Mouse (Mus musculus) forebrain, embryonic 13.5 days (tissue): Measurements from ENCODE around the gene Cacna1g. TPM values are rescaled to one million over a fixed set of nuclear protein-coding genes. Genes with fewer than 3 reads are reported as not detected.
"Not testable (repeated sequence)": the region's sequence is repeated elsewhere in the genome, so short reads cannot be mapped to it uniquely, and the experiment has no call there.

Source experiments
- ATAC-seq: fragments of 200-750 bp; cut with Nextera tagmentation; 2 replicates; pipeline ENCODE4 v1.8.0; 2017
- H3K27ac ChIP-seq: fragments of 300-500 bp; sonication (generic); 2 replicates; pipeline ENCODE4 v1.5.1; 2015; ENCODE audit warnings: inconsistent platforms, mild to moderate bottlenecking, moderate library complexity
- H3K27me3 ChIP-seq: fragments of 300-500 bp; sonication (generic); 2 replicates; pipeline ENCODE4 v1.6.1; 2015; ENCODE audit warnings: mild to moderate bottlenecking, inconsistent platforms
- H3K36me3 ChIP-seq: fragments of 300-500 bp; sonication (generic); 2 replicates; pipeline ENCODE4 v1.6.1; 2015; ENCODE audit warnings: mild to moderate bottlenecking, inconsistent platforms; ENCODE audit not compliant: poor library complexity, severe bottlenecking
- H3K4me1 ChIP-seq: fragments of 300-500 bp; sonication (generic); 2 replicates; pipeline ENCODE4 v1.6.1; 2015; ENCODE audit warnings: inconsistent platforms
- H3K4me2 ChIP-seq: fragments of 300-500 bp; sonication (generic); 2 replicates; pipeline ENCODE4 v1.6.1; 2015; ENCODE audit warnings: inconsistent platforms, mild to moderate bottlenecking, moderate library complexity
- H3K4me3 ChIP-seq: fragments of 300-500 bp; sonication (generic); 2 replicates; pipeline ENCODE4 v1.5.1; 2015; ENCODE audit warnings: mild to moderate bottlenecking, inconsistent platforms
- H3K9ac ChIP-seq: fragments of 300-500 bp; sonication (generic); 2 replicates; pipeline ENCODE4 v1.6.1; 2015; ENCODE audit warnings: mild to moderate bottlenecking, inconsistent platforms
- H3K9me3 ChIP-seq: fragments of 300-500 bp; sonication (generic); replicated peaks from 2 replicates; pipeline ENCODE4 v1.6.1; 2016; ENCODE audit warnings: inconsistent platforms
- WGBS: fragments of 180-500 bp; shearing (Covaris S2); methylation state at CpG from one replicate; pipeline ENCODE4 v1.1.7; 2015; 5-methylcytosine and 5-hydroxymethylcytosine counted together
- polyA plus RNA-seq: library from polyadenylated mRNA; unstranded; fragments of >200 nt; fragmentation: Nextera tagmentation; extraction: Ambion mirVana; gene quantifications from 2 replicates; pipeline ENCODE4 v1.2.1, GENCODE M21; 2015

Cacna1g gene
- polyA plus RNA-seq, 1 experiment from 2014 or later: 5.4 TPM

DNA sequence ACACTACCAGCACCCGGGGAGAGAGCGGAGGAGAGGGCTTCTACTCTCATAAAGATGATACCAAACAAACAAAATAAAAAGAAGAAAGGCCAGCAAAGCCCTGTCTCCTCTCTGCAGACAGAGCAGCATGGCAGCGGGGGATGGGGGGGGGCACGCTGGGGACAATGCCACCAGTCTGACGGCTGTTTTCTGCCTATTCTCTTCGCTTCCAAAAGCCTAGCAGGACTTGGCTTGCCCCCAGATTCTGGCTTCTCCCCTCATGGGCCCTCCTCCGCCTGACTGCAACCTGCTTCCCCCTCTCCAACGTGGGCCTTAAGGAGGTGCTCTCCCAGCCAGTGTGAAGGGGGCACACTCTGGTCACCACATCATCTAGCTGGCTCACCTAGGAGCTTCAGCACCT is 60.5 kb downstream of the Cacna1g start:
- H3K4me1 ChIP-seq: peaks cover 58% of the 10 kb centered on the region
- 18% methylated on average over 8 of the region's 8 CpGs for WGBS

DNA sequence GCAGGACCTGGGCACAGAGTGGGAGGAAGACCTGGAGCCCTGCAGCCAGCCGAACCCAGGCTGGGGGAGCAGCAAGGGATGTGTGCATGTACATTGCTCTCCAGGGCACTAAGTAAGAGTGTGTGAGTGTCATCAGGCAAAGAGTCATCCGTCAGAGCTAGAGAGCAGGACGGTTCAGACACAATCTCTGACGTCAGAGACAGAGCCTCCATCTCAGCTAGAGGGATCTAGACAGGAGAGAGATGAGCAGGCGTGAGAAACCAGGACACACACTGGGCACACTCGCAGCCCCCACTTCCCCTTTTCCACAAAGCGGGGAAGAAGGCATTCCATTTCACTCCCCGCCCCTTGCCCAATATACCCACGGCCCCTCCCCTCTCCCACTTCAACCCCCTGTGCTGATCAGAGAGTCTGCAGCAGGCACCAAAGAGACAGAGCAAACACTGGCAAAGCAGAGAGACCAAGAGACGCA is 61.0 kb downstream of the Cacna1g start:
- Histone ChIP-seq H3K9ac (peak overlapping the region; percentile 43), H3K4me1 (peaks cover 61% of the 10 kb centered on the region), H3K4me2 (peak overlapping the region; percentile 46), H3K9me3 (no peaks in the 10 kb centered on the region), H3K4me3 (no peak overlapping the region), H3K27me3 (no peaks in the 10 kb centered on the region; the same call in 1 of the 2 replicates), H3K36me3 (peaks cover 29% of the 10 kb centered on the region), H3K27ac (peak overlapping the region; percentile 88)
- peak; percentile 75 for ATAC-seq
- 15% methylated on average over 10 of the region's 10 CpGs for WGBS

More for the DNA sequence above, 60.5 kb downstream of the Cacna1g start:
- Histone ChIP-seq H3K4me3 (no peak overlapping the region), H3K27me3 (no peaks in the 10 kb centered on the region; the same call in 1 of the 2 replicates), H3K9me3 (no peaks in the 10 kb centered on the region), H3K27ac (peak overlapping the region; percentile 88), H3K9ac (peak overlapping the region; percentile 43), H3K36me3 (peaks cover 31% of the 10 kb centered on the region), H3K4me2 (peak overlapping the region; percentile 46)
- peak; percentile 70 for ATAC-seq

DNA sequence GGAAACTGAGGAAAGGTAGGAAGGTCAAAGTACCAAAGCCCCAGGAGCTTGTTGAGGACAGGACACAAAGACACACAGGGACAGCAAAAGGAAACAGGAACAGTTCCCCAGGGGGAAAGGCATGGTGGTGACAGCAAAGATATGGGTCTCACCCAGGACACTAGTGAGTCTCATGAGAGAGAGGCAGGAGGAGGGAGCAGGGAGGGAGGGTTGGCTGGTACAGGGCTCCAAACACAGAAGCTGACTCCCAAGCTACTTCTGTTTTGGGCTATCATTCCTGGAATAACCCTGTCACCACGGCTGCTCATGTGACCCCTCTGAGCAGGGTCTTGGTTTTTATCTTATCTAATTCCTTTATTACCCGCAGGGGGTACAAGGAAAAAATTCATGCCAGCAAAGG is 61.4 kb downstream of the Cacna1g start:
- H3K4me2 ChIP-seq: peak overlapping the region; percentile 46
- peaks cover 66% of the 10 kb centered on the region for H3K4me1 ChIP-seq
- H3K36me3 ChIP-seq: peaks cover 29% of the 10 kb centered on the region; the same call in 1 of the 2 replicates
- H3K9ac ChIP-seq: peak overlapping the region; percentile 43; the same call in 1 of the 2 replicates
- no peak overlapping the region for H3K4me3 ChIP-seq
- peak overlapping the region; percentile 88 for H3K27ac ChIP-seq
- ATAC-seq: no peak
- 53% methylated on average over 2 of the region's 2 CpGs for WGBS
- no peaks in the 10 kb centered on the region; the same call in 1 of the 2 replicates for H3K27me3 ChIP-seq
- no peaks in the 10 kb centered on the region for H3K9me3 ChIP-seq

DNA sequence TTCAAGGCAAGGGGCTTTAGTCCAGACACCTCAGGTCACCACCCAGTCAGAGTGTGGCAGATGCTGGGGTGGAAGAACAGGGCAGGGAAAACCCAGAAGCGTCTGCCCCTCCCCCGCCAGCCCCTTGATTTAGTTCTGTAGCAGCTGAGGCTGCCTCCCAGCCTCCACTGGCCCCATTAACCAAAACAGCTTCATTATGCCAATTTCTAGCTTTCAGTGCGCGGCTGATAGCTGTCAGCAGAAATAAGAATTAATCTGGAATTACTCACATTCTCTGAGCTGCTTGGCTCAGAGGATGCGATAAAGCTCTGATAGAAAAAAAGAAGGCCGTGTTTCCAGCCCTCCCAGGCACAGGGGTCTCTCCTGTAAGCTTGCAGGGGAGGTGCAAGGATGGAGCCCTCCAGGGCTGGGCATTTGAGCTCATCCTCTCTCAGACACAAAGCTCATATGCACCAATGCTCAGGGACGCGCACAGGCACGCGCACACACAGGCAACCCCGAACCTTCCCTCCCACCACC is 66.1 kb downstream of the Cacna1g start:
- Histone ChIP-seq H3K4me3 (no peak overlapping the region), H3K36me3 (0 out of 2 replicates have a peak, but pooled peaks cover 14% of the 10 kb centered on the region), H3K9ac (peak overlapping the region; percentile 41), H3K27ac (peak overlapping the region; percentile 91), H3K9me3 (no peaks in the 10 kb centered on the region), H3K4me2 (peak overlapping the region; percentile 2; the same call in 1 of the 2 replicates), H3K4me1 (peaks cover 64% of the 10 kb centered on the region), H3K27me3 (no peaks in the 10 kb centered on the region)
- peak; percentile 67 for ATAC-seq
- 27% methylated on average over 11 of the region's 11 CpGs for WGBS

DNA sequence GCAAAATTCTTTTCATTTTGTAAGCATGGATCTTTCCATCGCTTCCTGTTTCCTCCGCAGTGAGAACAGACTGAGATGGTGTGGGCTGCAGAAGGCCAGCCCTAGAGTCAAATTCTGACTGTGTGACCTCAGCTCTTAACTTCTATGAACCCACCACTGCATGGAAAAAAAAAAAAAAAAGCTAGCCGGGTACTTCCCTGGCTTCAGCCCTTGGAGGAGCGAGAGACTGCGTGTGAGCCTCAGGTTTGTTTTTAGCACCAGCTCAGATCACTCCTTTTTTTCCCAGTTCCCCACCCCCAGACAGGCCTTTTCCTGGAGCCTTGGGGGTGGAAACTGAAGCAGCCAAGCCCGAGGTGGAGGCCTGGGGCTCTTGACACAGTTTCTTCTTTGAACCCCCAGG is 68.7 kb downstream of the Cacna1g start:
- Histone ChIP-seq H3K9me3 (no peaks in the 10 kb centered on the region), H3K27me3 (no peaks in the 10 kb centered on the region), H3K9ac (no peak overlapping the region), H3K27ac (no peak overlapping the region), H3K4me1 (peaks cover 54% of the 10 kb centered on the region), H3K4me3 (no peak overlapping the region), H3K4me2 (no peak overlapping the region), H3K36me3 (0 out of 2 replicates have a peak, but pooled peaks cover 11% of the 10 kb centered on the region)
- WGBS: 56% methylated on average over 6 of the region's 6 CpGs
- ATAC-seq: no peak

DNA sequence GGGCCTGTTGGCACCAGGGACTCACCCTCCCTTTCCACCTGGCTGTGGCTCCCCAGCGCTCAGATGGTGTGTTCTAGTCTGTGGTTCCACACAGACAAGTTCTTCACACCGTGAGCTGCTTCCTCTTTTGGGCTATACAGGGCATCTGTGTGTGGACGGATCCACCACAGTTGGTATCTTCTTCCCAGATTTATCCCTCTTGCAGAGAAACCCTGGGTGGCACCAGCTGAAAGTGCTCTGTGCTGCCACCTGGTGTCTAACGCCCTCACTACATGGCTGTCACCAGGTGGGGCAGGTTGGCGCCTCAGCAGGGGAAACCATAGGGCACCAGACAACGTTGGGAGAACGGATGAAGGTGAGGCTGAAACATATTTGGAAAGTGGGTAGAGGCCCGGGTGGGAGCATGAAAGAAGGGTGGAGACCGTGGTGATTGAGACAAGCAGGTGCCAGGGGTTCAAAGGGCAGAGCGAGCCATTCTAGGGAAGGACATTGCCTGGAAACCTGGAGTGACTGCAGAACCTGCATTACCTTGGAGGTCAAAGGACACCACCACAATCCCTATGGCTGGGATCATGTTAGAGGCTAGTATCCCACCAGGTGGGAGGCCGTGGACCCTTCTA is 69.2 kb downstream of the Cacna1g start:
- Histone ChIP-seq H3K4me2 (no peak overlapping the region), H3K27ac (no peak overlapping the region), H3K27me3 (0 out of 2 replicates have a peak, but pooled peaks cover 4% of the 10 kb centered on the region), H3K4me1 (peaks cover 48% of the 10 kb centered on the region), H3K36me3 (0 out of 2 replicates have a peak, but pooled peaks cover 6% of the 10 kb centered on the region), H3K9me3 (no peaks in the 10 kb centered on the region), H3K4me3 (no peak overlapping the region), H3K9ac (no peak overlapping the region)
- peak; percentile 30 for ATAC-seq
- WGBS: 24% methylated on average over 11 of the region's 11 CpGs

DNA sequence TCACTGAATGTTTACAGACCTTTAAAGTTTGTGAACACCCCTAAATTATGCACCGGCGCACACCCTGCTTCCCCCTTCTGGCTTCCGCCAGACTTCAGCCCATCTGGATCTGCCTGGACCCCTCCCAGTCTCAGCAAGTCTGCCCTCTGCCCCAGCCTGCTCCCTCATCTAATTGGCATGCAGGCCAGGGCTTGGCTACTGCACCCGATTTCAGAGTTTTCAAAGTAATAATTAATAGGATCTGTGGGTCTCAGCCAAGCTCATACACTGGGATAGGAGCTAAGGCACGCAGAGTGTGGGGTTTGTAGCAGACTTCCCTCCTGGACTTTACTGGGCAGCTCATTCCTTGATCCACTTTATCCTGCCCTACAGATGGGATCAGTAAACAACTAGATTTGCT is 69.8 kb downstream of the Cacna1g start:
- peaks cover 43% of the 10 kb centered on the region for H3K4me1 ChIP-seq
- H3K4me2 ChIP-seq: no peak overlapping the region
- H3K9ac ChIP-seq: no peak overlapping the region
- H3K27me3 ChIP-seq: 0 out of 2 replicates have a peak, but pooled peaks cover 4% of the 10 kb centered on the region
- H3K9me3 ChIP-seq: no peaks in the 10 kb centered on the region
- 63% methylated on average over 5 of the region's 5 CpGs for WGBS
- 0 out of 2 replicates have a peak, but pooled peaks cover under 1% of the 10 kb centered on the region for H3K36me3 ChIP-seq
- no peak for ATAC-seq
- H3K27ac ChIP-seq: no peak overlapping the region
- no peak overlapping the region for H3K4me3 ChIP-seq

DNA sequence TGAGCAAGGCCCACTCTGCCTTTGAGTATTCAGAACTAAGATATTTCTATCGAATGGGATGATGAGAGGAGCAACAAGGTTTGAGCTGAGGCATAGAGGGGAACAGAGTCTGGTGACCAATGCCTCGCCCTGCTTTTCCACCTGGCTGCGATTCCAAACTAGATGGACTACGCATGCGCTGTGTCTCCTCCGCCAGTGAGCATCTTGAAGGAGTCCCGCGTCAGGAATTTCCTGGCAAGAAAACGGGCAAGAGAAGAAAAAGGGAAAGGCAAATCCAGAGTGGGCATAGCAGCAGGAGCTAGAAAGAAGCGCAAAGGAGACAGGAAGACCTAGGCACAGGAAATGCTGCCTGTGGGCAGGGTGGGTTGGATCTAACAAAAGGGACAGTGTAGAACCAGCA is 70.2 kb downstream of the Cacna1g start:
- no peaks in the 10 kb centered on the region for H3K9me3 ChIP-seq
- no peak overlapping the region for H3K4me3 ChIP-seq
- no peak for ATAC-seq
- H3K27me3 ChIP-seq: 0 out of 2 replicates have a peak, but pooled peaks cover 4% of the 10 kb centered on the region
- H3K4me2 ChIP-seq: no peak overlapping the region
- peaks cover 39% of the 10 kb centered on the region for H3K4me1 ChIP-seq
- no peak overlapping the region for H3K9ac ChIP-seq
- H3K36me3 ChIP-seq: no peaks in the 10 kb centered on the region
- H3K27ac ChIP-seq: no peak overlapping the region
- WGBS: 82% methylated on average over 10 of the region's 10 CpGs

DNA sequence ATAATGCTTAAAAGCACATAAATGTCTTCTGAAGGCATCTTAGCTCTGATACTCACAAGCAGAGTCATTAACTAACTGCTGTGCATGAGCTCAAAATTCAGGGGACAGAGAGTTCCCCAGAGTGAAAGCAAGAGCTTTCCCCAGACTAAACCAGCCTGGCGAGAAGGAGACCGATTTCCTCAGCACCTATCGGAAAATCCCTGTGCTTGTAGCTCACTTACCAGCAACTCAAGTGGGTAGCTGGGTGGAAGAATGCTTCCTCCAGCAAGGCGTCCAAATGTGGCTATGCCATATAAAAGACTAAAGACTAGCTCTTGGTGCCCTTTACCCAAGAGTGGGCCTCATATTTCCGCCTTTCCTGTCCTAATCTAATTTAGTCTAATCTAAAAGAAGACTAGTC is 71.3 kb downstream of the Cacna1g start:
- 74% methylated on average over 5 of the region's 5 CpGs for WGBS
- no peaks in the 10 kb centered on the region for H3K36me3 ChIP-seq
- no peaks in the 10 kb centered on the region for H3K9me3 ChIP-seq
- H3K27ac ChIP-seq: no peak overlapping the region
- H3K9ac ChIP-seq: no peak overlapping the region
- H3K4me3 ChIP-seq: no peak overlapping the region
- peaks cover 30% of the 10 kb centered on the region for H3K4me1 ChIP-seq
- H3K27me3 ChIP-seq: 0 out of 2 replicates have a peak, but pooled peaks cover 4% of the 10 kb centered on the region
- ATAC-seq: no peak
- no peak overlapping the region for H3K4me2 ChIP-seq

DNA sequence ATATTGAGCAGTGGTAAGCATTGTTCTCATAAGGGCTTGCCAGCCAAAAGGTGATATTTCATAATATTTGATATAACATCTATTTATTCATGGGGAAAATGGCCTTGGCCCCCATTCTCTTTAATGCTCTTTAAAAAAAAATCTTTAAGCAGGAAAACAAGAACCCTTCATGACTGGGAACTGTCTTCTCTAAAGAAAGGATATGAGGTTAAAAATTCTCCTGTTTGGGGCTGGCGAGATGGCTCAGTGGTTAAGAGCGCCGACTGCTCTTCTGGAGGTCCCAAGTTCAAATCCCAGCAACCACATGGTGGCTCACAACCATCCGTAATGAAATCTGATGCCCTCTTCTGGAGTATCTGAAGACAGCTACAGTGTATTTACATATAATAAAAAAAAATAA is 72.0 kb downstream of the Cacna1g start:
- 89% methylated on average over 4 of the region's 4 CpGs for WGBS
- not testable (repeated sequence) for ATAC-seq, H3K9me3 ChIP-seq

DNA sequence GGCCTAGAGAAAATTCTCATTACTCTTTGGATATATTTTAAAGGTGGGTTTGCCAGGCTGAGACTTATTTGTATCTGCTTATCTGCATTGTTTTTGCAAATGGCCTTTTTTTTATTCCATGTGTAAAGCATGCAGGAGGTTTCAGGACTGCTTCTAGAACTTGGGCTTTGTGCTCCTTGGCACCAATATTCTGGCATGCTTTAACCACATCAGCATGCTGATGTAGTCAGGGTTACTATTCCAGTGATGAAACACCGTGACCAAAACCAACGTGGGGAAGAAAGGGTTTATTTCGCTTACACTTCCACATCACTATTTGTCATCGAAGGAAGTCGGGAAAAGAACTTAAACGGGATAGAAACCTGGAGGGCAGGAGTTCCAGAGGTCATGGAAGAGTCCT is 73.0 kb downstream of the Cacna1g start:
- Histone ChIP-seq H3K9ac (no peak overlapping the region), H3K27ac (no peak overlapping the region), H3K27me3 (0 out of 2 replicates have a peak, but pooled peaks cover 4% of the 10 kb centered on the region), H3K9me3 (no peaks in the 10 kb centered on the region), H3K4me3 (no peak overlapping the region), H3K4me1 (peaks cover 12% of the 10 kb centered on the region), H3K4me2 (no peak overlapping the region), H3K36me3 (no peaks in the 10 kb centered on the region)
- no peak for ATAC-seq
- WGBS: 84% methylated on average over 6 of the region's 6 CpGs

More for the DNA sequence above, 72.0 kb downstream of the Cacna1g start:
- H3K36me3 ChIP-seq, H3K4me2 ChIP-seq, H3K9ac ChIP-seq, H3K27me3 ChIP-seq, H3K4me3 ChIP-seq, H3K27ac ChIP-seq: not testable (repeated sequence)
- peaks cover 23% of the 10 kb centered on the region for H3K4me1 ChIP-seq

DNA sequence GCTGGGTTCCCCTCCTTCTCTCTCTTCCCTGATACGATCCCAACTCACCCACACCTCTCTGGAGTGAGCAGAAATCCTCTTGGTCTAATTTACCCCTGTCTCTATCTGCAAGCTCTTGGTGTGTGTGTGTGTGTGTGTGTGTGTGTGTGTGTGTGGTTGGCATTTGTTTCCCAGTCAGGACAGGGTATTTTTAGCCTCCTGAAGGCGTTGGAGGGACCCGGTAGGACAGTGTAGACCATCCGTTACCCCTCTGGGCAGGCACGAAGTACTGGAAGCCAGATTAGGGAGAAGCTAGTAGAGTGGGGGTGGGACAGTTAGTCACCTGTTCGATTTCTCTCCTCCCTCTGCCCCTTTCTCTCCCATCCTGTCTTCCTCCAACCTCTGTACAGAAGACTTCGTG is 79.9 kb downstream of the Cacna1g start:
- Histone ChIP-seq H3K36me3 (no peaks in the 10 kb centered on the region), H3K4me2 (no peak overlapping the region), H3K4me3 (no peak overlapping the region), H3K4me1 (0 out of 2 replicates have a peak, but pooled peaks cover 4% of the 10 kb centered on the region), H3K9ac (no peak overlapping the region), H3K27ac (no peak overlapping the region), H3K27me3 (peaks cover 23% of the 10 kb centered on the region), H3K9me3 (no peaks in the 10 kb centered on the region)
- no peak for ATAC-seq
- 86% methylated on average over 7 of the region's 7 CpGs for WGBS
